Mouse (Mus musculus): ENCODE measurements around the gene Dab1. TPM values are rescaled to one million over a fixed set of nuclear protein-coding genes. Genes with fewer than 3 reads are reported as not detected.

Dab1 gene
- polyA plus RNA-seq, 1 experiment from 2014 or later = 69.6 TPM

- Histone ChIP-seq H3K4me1 (replicated peaks) (no peaks in the 10 kb centered on the region), H3K9me3 (no peaks in the 10 kb centered on the region), H3K9ac (no peak overlapping the region), H3K4me2 (no peak overlapping the region), H3K27ac (no peak overlapping the region), H3K4me3 (no peak overlapping the region), H3K36me3 (no peaks in the 10 kb centered on the region), H3K27me3 (no peaks in the 10 kb centered on the region)
- ATAC-seq (ENCODE audit: low FRiP score) = no peak
- WGBS = 42% methylated on average over 5 of the region's 5 CpGs
These were observed 17.1 kb downstream of the Dab1 start for GRCm38 (mm10) chr4:103636168-103636776.

GRCm38 (mm10) chr4:103648209-103648896 is 29.2 kb downstream of the Dab1 start:
- no peak overlapping the region for H3K4me2 ChIP-seq
- H3K9me3 ChIP-seq = no peaks in the 10 kb centered on the region
- no peak overlapping the region for H3K9ac ChIP-seq
- no peak overlapping the region; the same call in 1 of the 2 replicates for H3K27ac ChIP-seq
- no peak for ATAC-seq (ENCODE audit: low FRiP score)
- peaks cover 18% of the 10 kb centered on the region for H3K4me1 ChIP-seq (replicated peaks)
- WGBS = 30% methylated on average over 9 of the region's 9 CpGs
- no peak overlapping the region for H3K4me3 ChIP-seq
- H3K27me3 ChIP-seq = no peaks in the 10 kb centered on the region
- no peaks in the 10 kb centered on the region for H3K36me3 ChIP-seq

GRCm38 (mm10) chr4:103655740-103656139 is 36.6 kb downstream of the Dab1 start:
- H3K27ac ChIP-seq = no peak overlapping the region
- H3K27me3 ChIP-seq = no peaks in the 10 kb centered on the region
- H3K4me1 ChIP-seq (replicated peaks) = no peaks in the 10 kb centered on the region
- H3K9me3 ChIP-seq = no peaks in the 10 kb centered on the region
- H3K4me3 ChIP-seq = no peak overlapping the region
- ATAC-seq (ENCODE audit: low FRiP score) = no peak
- no peak overlapping the region for H3K4me2 ChIP-seq
- WGBS = 42% methylated on average over 6 of the region's 6 CpGs
- no peaks in the 10 kb centered on the region for H3K36me3 ChIP-seq
- no peak overlapping the region for H3K9ac ChIP-seq

GRCm38 (mm10) chr4:103661386-103661785 is 42.2 kb downstream of the Dab1 start:
- no peak for ATAC-seq (ENCODE audit: low FRiP score)
- WGBS = 34% methylated on average over 1 of the region's 1 CpGs
- Histone ChIP-seq H3K36me3 (no peaks in the 10 kb centered on the region), H3K4me1 (replicated peaks) (no peaks in the 10 kb centered on the region), H3K9me3 (no peaks in the 10 kb centered on the region), H3K9ac (no peak overlapping the region), H3K27ac (no peak overlapping the region), H3K27me3 (no peaks in the 10 kb centered on the region), H3K4me2 (no peak overlapping the region), H3K4me3 (no peak overlapping the region)

GRCm38 (mm10) chr4:103667438-103667837 is 48.3 kb downstream of the Dab1 start:
- Histone ChIP-seq H3K27me3 (no peaks in the 10 kb centered on the region), H3K4me1 (replicated peaks) (no peaks in the 10 kb centered on the region), H3K9me3 (no peaks in the 10 kb centered on the region), H3K4me3 (no peak overlapping the region), H3K27ac (no peak overlapping the region), H3K4me2 (no peak overlapping the region), H3K36me3 (no peaks in the 10 kb centered on the region), H3K9ac (no peak overlapping the region)
- ATAC-seq (ENCODE audit: low FRiP score) = no peak
- 85% methylated on average over 4 of the region's 4 CpGs for WGBS

- H3K36me3 ChIP-seq = no peaks in the 10 kb centered on the region
- no peak overlapping the region for H3K4me2 ChIP-seq
- H3K9ac ChIP-seq = no peak overlapping the region
- H3K27me3 ChIP-seq = no peaks in the 10 kb centered on the region
- WGBS = 69% methylated on average over 1 of the region's 1 CpGs
- H3K4me3 ChIP-seq = no peak overlapping the region
- H3K9me3 ChIP-seq = no peaks in the 10 kb centered on the region
- no peak overlapping the region for H3K27ac ChIP-seq
- ATAC-seq (ENCODE audit: low FRiP score) = no peak
- no peaks in the 10 kb centered on the region for H3K4me1 ChIP-seq (replicated peaks)
These were observed 58.0 kb downstream of the Dab1 start for GRCm38 (mm10) chr4:103677195-103677594.

- ATAC-seq (ENCODE audit: low FRiP score) = no peak
- H3K9ac ChIP-seq = no peak overlapping the region
- H3K4me1 ChIP-seq (replicated peaks) = no peaks in the 10 kb centered on the region
- H3K4me3 ChIP-seq = no peak overlapping the region
- no peaks in the 10 kb centered on the region for H3K9me3 ChIP-seq
- H3K27ac ChIP-seq = no peak overlapping the region
- H3K27me3 ChIP-seq = no peaks in the 10 kb centered on the region
- no peaks in the 10 kb centered on the region for H3K36me3 ChIP-seq
- WGBS = 93% methylated on average over 6 of the region's 6 CpGs
- H3K4me2 ChIP-seq = no peak overlapping the region
These were observed 59.3 kb downstream of the Dab1 start for GRCm38 (mm10) chr4:103678501-103678900.

- Histone ChIP-seq H3K9me3 (no peaks in the 10 kb centered on the region), H3K4me3 (no peak overlapping the region), H3K4me2 (no peak overlapping the region), H3K27me3 (no peaks in the 10 kb centered on the region), H3K9ac (no peak overlapping the region), H3K4me1 (replicated peaks) (no peaks in the 10 kb centered on the region), H3K27ac (no peak overlapping the region), H3K36me3 (no peaks in the 10 kb centered on the region)
- WGBS = 83% methylated on average over 4 of the region's 4 CpGs
- no peak for ATAC-seq (ENCODE audit: low FRiP score)
These were observed 66.0 kb downstream of the Dab1 start for GRCm38 (mm10) chr4:103685136-103685535.

GRCm38 (mm10) chr4:103691717-103692116 is 72.6 kb downstream of the Dab1 start:
- no peaks in the 10 kb centered on the region for H3K4me1 ChIP-seq (replicated peaks)
- no peak overlapping the region for H3K27ac ChIP-seq
- no peak for ATAC-seq (ENCODE audit: low FRiP score)
- no peaks in the 10 kb centered on the region for H3K36me3 ChIP-seq
- no peak overlapping the region for H3K4me3 ChIP-seq
- H3K27me3 ChIP-seq = 0 out of 2 replicates have a peak, but pooled peaks cover 4% of the 10 kb centered on the region
- 46% methylated on average over 3 of the region's 3 CpGs for WGBS
- no peak overlapping the region for H3K4me2 ChIP-seq
- H3K9ac ChIP-seq = no peak overlapping the region
- H3K9me3 ChIP-seq = no peaks in the 10 kb centered on the region

- Histone ChIP-seq H3K9me3 (no peaks in the 10 kb centered on the region), H3K27me3 (peaks cover 8% of the 10 kb centered on the region; the same call in 1 of the 2 replicates), H3K4me3 (no peak overlapping the region), H3K27ac (peak overlapping the region; percentile 49; the same call in 1 of the 2 replicates), H3K9ac (no peak overlapping the region), H3K4me1 (replicated peaks) (peaks cover 17% of the 10 kb centered on the region), H3K4me2 (no peak overlapping the region), H3K36me3 (no peaks in the 10 kb centered on the region)
- no peak for ATAC-seq (ENCODE audit: low FRiP score)
- 17% methylated on average over 4 of the region's 4 CpGs for WGBS
These were observed 80.6 kb downstream of the Dab1 start for GRCm38 (mm10) chr4:103699755-103700154.

GRCm38 (mm10) chr4:103700392-103700791 is 81.2 kb downstream of the Dab1 start:
- Histone ChIP-seq H3K27me3 (peaks cover 8% of the 10 kb centered on the region; the same call in 1 of the 2 replicates), H3K36me3 (no peaks in the 10 kb centered on the region), H3K4me2 (no peak overlapping the region), H3K4me3 (no peak overlapping the region), H3K9me3 (no peaks in the 10 kb centered on the region), H3K4me1 (replicated peaks) (peaks cover 17% of the 10 kb centered on the region), H3K9ac (peak overlapping the region; percentile 19; the same call in 1 of the 2 replicates), H3K27ac (no peak overlapping the region)
- no peak for ATAC-seq (ENCODE audit: low FRiP score)
- 22% methylated on average over 6 of the region's 6 CpGs for WGBS

- no peak overlapping the region for H3K9ac ChIP-seq
- peaks cover 17% of the 10 kb centered on the region for H3K4me1 ChIP-seq (replicated peaks)
- H3K27me3 ChIP-seq = peaks cover 4% of the 10 kb centered on the region; the same call in 1 of the 2 replicates
- no peak overlapping the region for H3K4me2 ChIP-seq
- no peaks in the 10 kb centered on the region for H3K9me3 ChIP-seq
- H3K36me3 ChIP-seq = no peaks in the 10 kb centered on the region
- no peak overlapping the region for H3K27ac ChIP-seq
- ATAC-seq (ENCODE audit: low FRiP score) = no peak
- WGBS = 70% methylated on average over 3 of the region's 3 CpGs
- H3K4me3 ChIP-seq = no peak overlapping the region
These were observed 83.0 kb downstream of the Dab1 start for GRCm38 (mm10) chr4:103702137-103702536.

GRCm38 (mm10) chr4:103704477-103704876 is 85.3 kb downstream of the Dab1 start:
- Histone ChIP-seq H3K4me1 (replicated peaks) (peaks cover 14% of the 10 kb centered on the region), H3K9me3 (no peaks in the 10 kb centered on the region), H3K36me3 (no peaks in the 10 kb centered on the region), H3K27ac (no peak overlapping the region), H3K4me3 (no peak overlapping the region), H3K4me2 (no peak overlapping the region), H3K27me3 (peaks cover 4% of the 10 kb centered on the region; the same call in 1 of the 2 replicates), H3K9ac (no peak overlapping the region)
- WGBS = 79% methylated on average over 2 of the region's 2 CpGs
- ATAC-seq (ENCODE audit: low FRiP score) = no peak
